Mouse (Mus musculus): ENCODE data around the gene Phkb.

DNA sequence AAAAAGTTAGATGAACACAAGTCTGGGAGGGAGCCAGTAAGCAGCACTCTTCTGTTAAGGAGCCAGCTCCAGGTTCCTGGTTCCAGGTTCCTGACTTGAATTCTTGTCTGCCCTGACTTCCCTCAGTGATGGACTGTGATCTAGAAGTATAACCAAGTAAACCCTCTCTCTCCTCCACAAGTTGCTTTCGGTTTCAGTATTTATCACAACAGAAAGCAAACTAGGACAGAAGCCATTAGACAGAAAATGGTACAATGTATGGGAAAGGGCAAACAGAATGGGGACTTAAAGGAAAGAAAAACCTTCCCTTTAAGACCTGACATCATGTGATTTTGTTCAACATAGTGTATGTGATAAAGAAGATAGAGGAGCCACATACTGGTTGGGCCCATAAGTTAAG, 238.7 kb downstream of the Phkb start:
- no peak for TF ChIP-seq CTCF (IDR thresholded peaks at IDR 0.05; ENCODE audit: low read depth)
- no peak for TF ChIP-seq EP300 (IDR thresholded peaks at IDR 0.05; ENCODE audit: low read depth)

Measured in heart, postnatal 0 days (tissue).